Mouse (Mus musculus) lung, adult 2 months (tissue): ENCODE measurements around the gene Smurf2.

Experiments
- CTCF ChIP-seq: fragments of 200-500 bp; IDR thresholded peaks from 2 replicates; pipeline ENCODE4 v1.5.1; 2011; ENCODE audit warnings: mild to moderate bottlenecking, low read length, control low read depth; ENCODE audit not compliant: insufficient read depth
- POLR2A ChIP-seq: fragments of 200-500 bp; IDR thresholded peaks from 2 replicates; pipeline ENCODE4 v1.6.1; 2011; ENCODE audit warnings: low read depth, mild to moderate bottlenecking, control low read depth, low read length, borderline replicate concordance; ENCODE audit errors: extremely low read depth

DNA sequence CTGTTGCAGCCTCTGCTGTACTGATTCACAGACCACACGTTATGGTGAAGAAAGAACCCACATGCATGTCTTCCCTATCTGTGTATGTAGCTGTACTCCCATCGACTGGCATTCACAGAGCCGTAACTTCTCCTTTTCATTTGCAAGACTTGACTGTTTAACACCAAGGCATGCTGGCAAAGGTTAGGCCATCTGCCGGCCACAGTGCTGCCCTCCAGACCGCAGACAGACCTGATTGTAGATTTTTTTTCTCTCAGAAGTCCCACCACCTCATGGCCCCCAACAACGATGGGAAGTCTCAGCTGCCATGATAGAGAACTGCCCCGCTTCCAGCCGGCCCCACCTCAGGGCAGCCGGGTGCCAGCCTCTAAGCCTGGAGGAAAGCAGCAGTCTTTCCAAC is 100.9 kb downstream of the Smurf2 start:
- TF ChIP-seq CTCF (no peak), POLR2A (no peak)
